Mouse (Mus musculus): ENCODE results near the gene Rbm10.

- TF ChIP-seq POLR2A (IDR thresholded peaks at IDR 0.05; ENCODE audit: low read depth, low read length) (no peak), CTCF (IDR thresholded peaks at IDR 0.05; ENCODE audit: borderline replicate concordance, insufficient read depth, low read length) (no peak)
Observed at GRCm38 (mm10) chrX:20691566-20691965, 74.3 kb downstream of the Rbm10 start.

Measured in embryonic fibroblast, embryonic 13.5 days (primary cell).